Mouse (Mus musculus) adrenal gland, adult (tissue): Measurements from ENCODE around the gene Jmjd1c.

Experiments used
- DNase-seq, 2 experiments: peaks; one replicate each; pipeline ENCODE4 v3.0.0; 2022 to 2023; ENCODE audit warnings: low spot score in 1 of 2; ENCODE audit not compliant: inconsistent age in 2 of 2

The Jmjd1c gene

DNA sequence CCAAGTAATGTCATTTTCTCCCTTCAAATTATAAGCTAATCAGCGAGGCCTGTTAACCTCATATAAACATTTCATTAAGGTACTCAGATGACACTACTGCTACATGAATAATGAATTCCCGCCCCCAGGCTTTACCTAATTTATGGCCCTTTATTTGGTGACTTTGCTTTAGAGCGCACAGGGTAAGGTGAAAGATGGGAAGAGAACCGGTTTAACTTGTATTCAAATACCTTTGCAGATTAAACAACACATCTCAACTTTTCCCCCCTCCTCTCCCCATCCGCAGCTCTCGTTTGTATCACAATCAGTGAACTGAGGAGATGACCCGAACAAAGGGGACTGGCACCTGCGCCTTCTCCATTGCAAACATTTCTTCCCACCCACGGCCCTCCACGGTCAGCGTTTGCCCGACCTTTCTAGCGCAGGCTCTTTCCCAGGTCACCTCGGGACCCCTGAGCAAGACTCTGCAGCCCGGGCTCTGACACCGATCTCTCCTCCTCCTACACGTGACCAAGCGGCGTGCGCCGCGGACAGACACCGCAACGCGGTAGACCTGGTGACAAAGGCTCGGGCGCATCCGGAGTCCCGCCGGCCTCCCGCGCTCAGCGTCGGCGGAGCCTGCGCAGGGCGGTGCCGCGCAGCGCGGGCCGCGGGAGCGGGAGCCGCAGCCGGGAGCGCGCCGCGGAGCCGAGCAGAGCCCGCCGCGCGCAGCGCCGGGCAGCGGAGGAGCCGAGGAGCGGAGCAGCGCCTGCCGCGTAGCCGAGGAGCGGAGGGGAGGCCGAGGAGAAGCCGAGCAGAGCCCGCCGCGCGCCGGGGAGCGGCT lies at the start of gene Jmjd1c:
Jmjd1c (plus strand) TSS at position 328 of the 823 bp plus-strand sequence.
- peak in 1 of 2 experiments; percentile 89 for DNase-seq

GRCm38 (mm10) chr10:67047712-67048645 lies 47.9 kb upstream of the Jmjd1c start:
- no peak for DNase-seq

DNA sequence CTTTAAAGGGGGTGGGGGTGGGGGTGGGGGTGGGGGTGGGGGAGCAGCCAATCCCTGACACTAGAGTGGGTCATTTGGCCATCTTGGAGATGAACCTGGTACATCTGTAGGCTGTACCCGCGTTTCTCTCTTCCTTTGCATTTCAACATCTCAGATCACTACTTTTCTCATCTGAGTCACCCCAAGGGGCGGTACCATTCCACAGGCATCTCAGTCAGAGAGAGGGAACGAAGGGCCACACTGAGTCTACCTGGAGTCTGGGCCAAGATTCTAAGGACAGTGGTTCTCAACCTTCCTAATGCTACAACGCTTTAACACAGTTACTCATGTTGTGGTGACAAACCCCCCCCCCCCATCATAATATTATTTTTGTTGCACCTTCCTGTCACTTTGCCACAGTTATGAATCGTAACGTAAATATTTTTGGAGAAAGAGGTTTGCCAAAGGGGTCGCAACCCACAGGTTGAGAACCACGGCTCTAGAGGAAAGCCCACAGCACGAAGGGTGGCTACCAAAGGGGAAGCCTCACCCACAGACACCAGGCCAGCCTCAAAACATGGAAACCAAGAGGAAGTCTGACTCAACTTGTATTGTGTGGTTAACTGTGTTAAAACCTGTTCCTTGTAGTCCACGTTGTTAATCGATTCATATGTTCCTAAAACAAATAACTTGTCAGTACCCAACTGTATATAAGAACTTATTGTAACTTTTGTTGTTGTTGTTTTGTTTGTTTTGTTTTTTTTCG lies 46.9 kb upstream of the Jmjd1c start:
- DNase-seq: no peak

GRCm38 (mm10) chr10:67049621-67050020 lies 46.3 kb upstream of the Jmjd1c start:
- DNase-seq: no peak

GRCm38 (mm10) chr10:67050766-67051165 lies 45.2 kb upstream of the Jmjd1c start:
- no peak for DNase-seq

DNA sequence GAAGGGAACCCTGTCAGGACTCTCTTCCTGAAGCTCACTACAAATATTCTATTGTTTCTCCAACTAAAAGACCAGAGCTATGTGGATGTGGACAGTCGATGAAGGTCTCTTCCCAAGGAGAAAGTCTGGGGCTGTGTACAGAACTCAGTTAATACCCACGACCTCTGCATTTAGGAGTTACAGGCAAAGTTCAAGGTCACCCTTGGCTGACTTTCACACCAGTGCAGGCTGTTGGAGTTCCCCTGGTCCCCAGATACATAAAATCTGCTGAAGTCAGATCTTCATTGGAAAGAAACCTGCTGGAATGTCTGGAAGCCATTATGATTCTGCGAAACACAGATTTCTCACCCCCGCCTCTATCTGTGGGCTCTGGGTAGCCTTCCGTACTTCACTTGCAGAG lies 44.5 kb upstream of the Jmjd1c start:
- no peak for DNase-seq

DNA sequence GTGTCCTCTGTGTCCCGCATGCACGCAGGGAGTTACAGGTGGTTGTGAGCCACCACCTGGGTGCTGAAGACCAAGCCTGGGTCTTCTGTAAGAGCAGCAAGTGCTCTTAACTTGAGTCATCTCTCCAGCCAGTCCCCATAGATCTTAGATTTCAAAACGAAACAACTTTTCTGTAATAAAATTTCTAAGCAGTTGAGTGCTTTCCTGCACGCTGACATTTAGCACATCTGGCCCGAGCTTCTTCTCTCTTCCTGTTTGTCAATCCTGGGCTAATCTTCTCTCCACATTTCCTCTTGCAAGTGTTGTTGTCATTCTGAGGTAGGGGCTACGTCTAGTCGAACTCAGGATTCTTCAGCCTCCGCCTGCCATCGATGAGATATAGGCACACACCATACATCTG lies 43.5 kb upstream of the Jmjd1c start:
- DNase-seq: no peak

- no peak for DNase-seq
Observed at GRCm38 (mm10) chr10:67053475-67053874, 42.5 kb upstream of the Jmjd1c start.

GRCm38 (mm10) chr10:67055867-67056856 lies 39.8 kb upstream of the Jmjd1c start:
- DNase-seq: peak in 1 of 2 experiments; percentile 68

DNA sequence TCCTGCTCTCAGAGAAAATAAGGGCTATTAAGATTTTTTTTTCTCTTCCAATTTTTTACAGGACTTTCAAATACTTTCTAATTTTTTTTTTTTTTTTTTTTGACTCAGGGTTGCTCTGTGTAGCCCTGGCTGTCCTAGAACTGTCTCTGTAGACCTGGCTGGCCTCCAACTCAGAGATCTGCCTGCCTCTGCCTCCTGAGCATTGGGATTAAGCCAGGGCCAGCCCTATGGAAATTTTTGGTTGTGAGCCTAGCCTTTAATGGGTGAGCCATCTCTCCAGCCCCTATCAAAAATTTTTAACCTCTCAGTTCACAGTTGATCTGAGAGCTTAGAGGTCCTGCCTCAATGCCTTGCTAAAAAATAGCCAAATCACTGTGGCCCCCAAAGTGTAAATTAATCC lies 38.7 kb upstream of the Jmjd1c start:
- no peak for DNase-seq

DNA sequence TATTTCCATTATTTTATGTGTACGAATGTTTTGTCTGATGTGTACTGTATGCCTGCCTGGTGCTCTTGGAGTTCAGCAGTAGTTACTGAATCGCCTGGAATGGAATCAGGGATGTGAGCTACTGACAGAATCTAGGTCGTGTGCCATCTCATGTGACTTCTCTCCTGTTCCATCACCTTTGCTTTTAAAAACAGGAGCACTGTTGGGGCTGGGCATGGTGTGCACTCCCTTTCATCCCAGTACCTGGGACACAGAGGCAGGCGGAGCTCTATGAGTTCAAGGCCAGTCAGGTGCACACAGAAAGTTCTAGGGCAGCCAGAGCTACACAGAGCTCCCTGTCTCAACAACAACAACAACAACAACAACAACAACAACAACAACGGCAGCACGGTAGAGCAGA lies 38.2 kb upstream of the Jmjd1c start:
- no peak for DNase-seq

GRCm38 (mm10) chr10:67058297-67058696 lies 37.6 kb upstream of the Jmjd1c start:
- DNase-seq: peak in 1 of 2 experiments; percentile 51

DNA sequence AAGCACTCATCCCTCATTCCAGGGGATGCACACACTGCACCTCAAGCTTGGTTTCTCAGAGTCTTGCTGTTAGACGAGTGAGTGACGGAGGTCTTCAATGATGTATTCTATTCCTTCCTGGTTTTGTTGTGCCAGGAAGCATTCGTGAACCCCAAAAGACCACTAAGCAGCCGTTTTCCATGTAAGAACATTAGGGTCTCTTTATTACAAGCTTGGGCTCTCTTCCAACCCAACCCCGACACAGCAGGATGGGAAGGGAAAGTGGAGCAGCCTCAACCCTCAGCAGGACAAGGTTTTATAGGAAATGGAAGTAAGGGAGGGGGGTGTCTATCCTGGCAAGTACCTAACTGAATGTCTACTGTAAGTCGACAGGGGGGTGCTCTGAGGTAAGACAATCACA lies 37.2 kb upstream of the Jmjd1c start:
- no peak for DNase-seq

DNA sequence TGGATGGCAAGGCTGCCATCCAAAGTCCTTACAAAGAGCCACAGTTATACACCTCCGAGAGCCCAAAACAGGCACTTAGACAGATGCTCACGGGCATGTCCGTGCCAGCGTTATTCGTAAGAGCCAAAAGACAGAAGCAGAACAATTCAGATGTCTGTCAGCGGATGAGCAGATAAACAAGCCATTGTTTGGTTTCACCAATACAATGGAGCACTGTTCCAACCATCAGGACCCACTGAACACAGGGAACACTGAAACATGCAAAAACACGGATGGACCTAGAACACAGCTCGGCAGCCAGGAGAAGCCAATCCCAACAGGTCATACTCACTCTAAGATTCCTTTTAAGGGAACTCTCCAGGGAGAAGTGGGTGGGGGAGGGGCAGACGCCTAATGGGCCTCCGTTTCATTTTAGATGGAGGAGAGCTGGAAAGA lies 34.5 kb upstream of the Jmjd1c start:
- DNase-seq: peak in 1 of 2 experiments; percentile 55

GRCm38 (mm10) chr10:67061823-67062222 lies 34.1 kb upstream of the Jmjd1c start:
- DNase-seq: peak in 1 of 2 experiments; percentile 52

- no peak for DNase-seq
Observed at GRCm38 (mm10) chr10:67065277-67065887, 30.5 kb upstream of the Jmjd1c start.

GRCm38 (mm10) chr10:67065927-67066326 lies 30.0 kb upstream of the Jmjd1c start:
- no peak for DNase-seq

GRCm38 (mm10) chr10:67066421-67066820 lies 29.5 kb upstream of the Jmjd1c start:
- no peak for DNase-seq

GRCm38 (mm10) chr10:67069013-67069412 lies 26.9 kb upstream of the Jmjd1c start:
- peak in 1 of 2 experiments; percentile 48 for DNase-seq
